Mouse (Mus musculus): Measurements from ENCODE around the gene Rnf227.

DNA sequence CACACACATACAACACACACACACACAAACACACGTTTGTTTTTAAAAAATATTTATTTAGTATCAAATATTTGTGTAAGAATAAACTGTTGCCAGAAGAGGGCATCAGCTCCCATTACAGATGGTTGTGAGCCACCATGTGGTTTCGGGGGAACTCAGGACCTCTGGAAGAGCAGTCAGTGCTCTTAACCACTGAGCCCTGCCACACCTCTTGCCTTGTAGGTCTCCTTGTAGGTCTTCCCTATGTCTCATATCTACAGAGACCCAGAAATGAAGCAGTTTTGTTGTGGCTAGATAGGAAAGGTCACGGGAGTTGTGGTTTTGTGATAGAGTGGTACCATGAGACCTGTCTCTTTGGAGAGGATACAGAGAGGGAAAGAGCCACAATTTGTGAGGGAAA, 6.3 kb upstream of the Rnf227 start:
- TF ChIP-seq USF1 (IDR thresholded peaks at IDR 0.05; ENCODE audit: low read depth) (peak; percentile 13), POLR2A (IDR thresholded peaks at IDR 0.05; ENCODE audit: insufficient read length, low read depth) (no peak), POLR2AphosphoS2 (IDR thresholded peaks at IDR 0.05; ENCODE audit: insufficient read length, low read depth) (no peak), REST (IDR thresholded peaks at IDR 0.05; ENCODE audit: insufficient read depth, insufficient read length) (no peak), TCF12 (IDR thresholded peaks at IDR 0.05; ENCODE audit: insufficient read depth, poor library complexity, severe bottlenecking) (no peak), TCF3 (IDR thresholded peaks at IDR 0.05; ENCODE audit: insufficient read length, low read depth) (no peak), MAX (IDR thresholded peaks at IDR 0.05; ENCODE audit: low read depth) (no peak), MYOD1 (IDR thresholded peaks at IDR 0.05; ENCODE audit: control insufficient read depth in 1 of 3, insufficient read length in 2 of 3, low read depth in 2 of 3) (no peak), E2F4 (IDR thresholded peaks at IDR 0.05; ENCODE audit: insufficient read depth) (no peak)

All from myocyte (in vitro differentiated cells).